Mouse (Mus musculus) liver, embryonic 14.5 days (tissue): Measurements from ENCODE around the gene Ttbk1. TPM values are rescaled to one million over a fixed set of nuclear protein-coding genes. Genes with fewer than 3 reads are reported as not detected.
"Not testable (repeated sequence)": the region's sequence is repeated elsewhere in the genome, so short reads cannot be mapped to it uniquely, and the experiment has no call there.

Source experiments
- ATAC-seq: fragments of 200-750 bp; cut with Nextera tagmentation; 2 replicates; pipeline ENCODE4 v1.8.0; 2017; ENCODE audit warnings: moderate number of reproducible peaks, mild to moderate bottlenecking, moderate library complexity; ENCODE audit not compliant: insufficient read depth
- DNase-seq, 3 experiments: peaks; one replicate each; pipeline ENCODE4 v3.0.0-alpha.2; 2012 to 2013; ENCODE audit warnings: low read depth in 3 of 3, low spot score in 3 of 3
- H3K27ac ChIP-seq: fragments of 300-500 bp; sonication (generic); 2 replicates; pipeline ENCODE4 v1.5.1; 2014; ENCODE audit warnings: moderate library complexity, mild to moderate bottlenecking, control low read depth, inconsistent platforms
- H3K27me3 ChIP-seq: fragments of 300-500 bp; sonication (generic); 2 replicates; pipeline ENCODE4 v1.6.1; 2014; ENCODE audit warnings: mild to moderate bottlenecking, low read length, moderate library complexity; ENCODE audit not compliant: control insufficient read depth, insufficient read depth
- H3K36me3 ChIP-seq: fragments of 300-500 bp; sonication (generic); replicated peaks from 2 replicates; pipeline ENCODE4 v1.6.1; 2014; ENCODE audit warnings: low read depth; ENCODE audit not compliant: control insufficient read depth, insufficient read depth
- H3K4me1 ChIP-seq, 2 experiments: fragments of 200-500 bp in 1 of 2; fragments of 300-500 bp in 1 of 2; sonication (generic) in 1 of 2; replicated peaks; 2 replicates each; pipeline ENCODE4 v1.6.1; 2012 to 2014; ENCODE audit warnings: antibody characterized with exemption in 1 of 2, inconsistent platforms in 1 of 2, low read length in 1 of 2; ENCODE audit not compliant: control insufficient read depth in 2 of 2, insufficient read depth in 2 of 2
- H3K4me2 ChIP-seq: fragments of 300-500 bp; sonication (generic); 2 replicates; pipeline ENCODE4 v1.6.1; 2014; ENCODE audit warnings: low read depth, mild to moderate bottlenecking, control low read depth, moderate library complexity
- H3K4me3 ChIP-seq, 2 experiments: fragments of 200-500 bp in 1 of 2; fragments of 300-500 bp in 1 of 2; sonication (generic) in 1 of 2; 2 replicates each; pipeline ENCODE4 v1.5.1; 2012 to 2014; ENCODE audit warnings: low read depth in 2 of 2, low read length in 2 of 2, mild to moderate bottlenecking in 2 of 2, control low read depth in 1 of 2, inconsistent platforms in 1 of 2, moderate library complexity in 1 of 2; ENCODE audit not compliant: insufficient read depth in 1 of 2
- H3K9ac ChIP-seq: fragments of 300-500 bp; sonication (generic); replicated peaks from 2 replicates; pipeline ENCODE4 v1.6.1; 2014; ENCODE audit warnings: mild to moderate bottlenecking, control low read depth, moderate library complexity
- H3K9me3 ChIP-seq: fragments of 300-500 bp; sonication (generic); 2 replicates; pipeline ENCODE4 v1.6.1; 2016; ENCODE audit warnings: low read length, mixed read lengths; ENCODE audit not compliant: control insufficient read depth
- CTCF ChIP-seq: IDR thresholded peaks from 2 replicates; pipeline ENCODE4 v1.5.1; 2016; ENCODE audit warnings: antibody characterized with exemption, low read depth, control low read depth
- EP300 ChIP-seq: IDR thresholded peaks from 2 replicates; pipeline ENCODE4 v1.6.1; 2016; ENCODE audit warnings: antibody characterized with exemption, low read depth
- WGBS: fragments of 180-500 bp; shearing (Covaris S2); extraction: QIAGEN DNeasy Blood & Tissue Kit; methylation state at CpG from one replicate; pipeline ENCODE4 v1.1.7; 2014; ENCODE audit not compliant: insufficient replicate concordance; 5-methylcytosine and 5-hydroxymethylcytosine counted together
- polyA plus RNA-seq, 2 experiments: library from polyadenylated mRNA; depleted of rRNA in 1 of 2; stranded (reverse) in 1 of 2; unstranded in 1 of 2; fragments of >200 nt; fragmentation: Nextera tagmentation in 1 of 2; extraction: Ambion mirVana in 1 of 2; gene quantifications; 2 replicates each; pipeline versions ENCODE4 v1.2.1 to v1.2.3; 2012 to 2014

The Ttbk1 gene
- polyA plus RNA-seq, 2 experiments = 0.02 TPM; not detected in 1

GRCm38 (mm10) chr17:46503847-46504638, 16.6 kb upstream of the Ttbk1 start:
- Histone ChIP-seq H3K27ac (no peak overlapping the region), H3K4me1 (no peaks in the 10 kb centered on the region), H3K36me3 (no peaks in the 10 kb centered on the region), H3K4me2 (no peak overlapping the region), H3K9ac (no peak overlapping the region), H3K4me3 (no peak overlapping the region), H3K9me3 (no peaks in the 10 kb centered on the region), H3K27me3 (no peaks in the 10 kb centered on the region)
- ATAC-seq (no peak), DNase-seq (no peak)
- WGBS = 58% methylated on average over 14 of the region's 14 CpGs
- no peak for TF ChIP-seq EP300
- TF ChIP-seq CTCF = no peak

- no peak overlapping the region for H3K4me3 ChIP-seq
- H3K9me3 ChIP-seq = no peaks in the 10 kb centered on the region
- no peaks in the 10 kb centered on the region for H3K4me1 ChIP-seq
- WGBS = 61% methylated on average over 2 of the region's 2 CpGs
- no peak overlapping the region for H3K4me2 ChIP-seq
- no peak for DNase-seq
- H3K27me3 ChIP-seq = no peaks in the 10 kb centered on the region
- ATAC-seq = no peak
- H3K9ac ChIP-seq = no peak overlapping the region
- H3K27ac ChIP-seq = no peak overlapping the region
- no peaks in the 10 kb centered on the region for H3K36me3 ChIP-seq
- TF ChIP-seq EP300 = no peak
- TF ChIP-seq CTCF = no peak
Measured at GRCm38 (mm10) chr17:46502775-46503174, 15.3 kb upstream of the Ttbk1 start.

GRCm38 (mm10) chr17:46497956-46498355, 10.5 kb upstream of the Ttbk1 start:
- no peaks in the 10 kb centered on the region; the same call in 1 of the 2 replicates for H3K27me3 ChIP-seq
- no peak overlapping the region for H3K9ac ChIP-seq
- whole genome bisulfite sequencing = 76% methylated on average over 8 of the region's 8 CpGs
- peak overlapping the region; percentile 73; the same call in 1 of the 2 replicates for H3K4me2 ChIP-seq
- no peaks in the 10 kb centered on the region for H3K9me3 ChIP-seq
- H3K36me3 ChIP-seq = no peaks in the 10 kb centered on the region
- H3K4me3 ChIP-seq = no peak overlapping the region
- H3K4me1 ChIP-seq = peaks cover 3 to 5% of the 10 kb centered on the region in 2 experiments; a peak in 2 of 4 replicates
- no peak overlapping the region for H3K27ac ChIP-seq
- no peak for ATAC-seq
- TF ChIP-seq EP300 (no peak), CTCF (no peak)
- no peak for DNase-seq

GRCm38 (mm10) chr17:46496623-46497434, 9.4 kb upstream of the Ttbk1 start, which contains the start of gene Dnph1:
Gene Dnph1 (plus strand): TSS chr17:46496711.
- no peaks in the 10 kb centered on the region; the same call in 1 of the 2 replicates for H3K27me3 ChIP-seq
- peak within 1 kb of the TSS; percentile 73 for H3K9ac ChIP-seq
- H3K36me3 ChIP-seq = no peaks in the 10 kb centered on the region
- under 1% methylated on average over 44 of the region's 44 CpGs for WGBS
- ATAC-seq (peak; percentile 96), DNase-seq (peak; percentile 79 to 81 (median 79))
- peak within 1 kb of the TSS; percentile 62 to 64 for H3K4me3 ChIP-seq
- peak within 1 kb of the TSS; percentile 73 for H3K4me2 ChIP-seq
- H3K4me1 ChIP-seq = peaks cover 3 to 5% of the 10 kb centered on the region in 2 experiments; a peak in 2 of 4 replicates
- no peak for TF ChIP-seq CTCF
- no peak for TF ChIP-seq EP300
- H3K9me3 ChIP-seq = no peaks in the 10 kb centered on the region
- no peak within 1 kb of the TSS for H3K27ac ChIP-seq

- not testable (repeated sequence) for H3K4me1 ChIP-seq, H3K4me3 ChIP-seq, H3K9ac ChIP-seq, H3K27me3 ChIP-seq, H3K36me3 ChIP-seq, H3K27ac ChIP-seq, DNase-seq, H3K9me3 ChIP-seq
- peak; percentile 55; the same call in 1 of the 2 replicates for ATAC-seq
- peak overlapping the region; percentile 73 for H3K4me2 ChIP-seq
Measured at GRCm38 (mm10) chr17:46496081-46496480, 8.6 kb upstream of the Ttbk1 start.
